Mouse (Mus musculus) layer of hippocampus, adult 2 months (tissue): Measurements from ENCODE around the gene Tbc1d22a. TPM values are rescaled to one million over a fixed set of nuclear protein-coding genes. Genes with fewer than 3 reads are reported as not detected.
A peak's percentile ranks its signal among the peaks of the same experiment; 100 is the strongest.

ENCODE experiments used
- DNase-seq, 2 experiments: peaks; one replicate each; pipeline ENCODE4 v3.0.0; 2022; ENCODE audit warnings: low spot score in 2 of 2
- H3K27ac ChIP-seq: fragments of 200-600 bp; 2 replicates; pipeline ENCODE4 v1.8.1; 2022
- H3K4me3 ChIP-seq: fragments of 200-600 bp; 2 replicates; pipeline ENCODE4 v1.8.1; 2022; ENCODE audit warnings: mild to moderate bottlenecking
- CTCF ChIP-seq: fragments of 200-600 bp; conservative IDR thresholded peaks from 2 replicates; pipeline ENCODE4 v1.8.1; 2022; ENCODE audit warnings: antibody characterized with exemption, mild to moderate bottlenecking, moderate library complexity
- total RNA-seq, 2 experiments: library from RNA; stranded (reverse); gene quantifications; 2 replicates each; pipeline ENCODE4 v1.2.3; 2021

The Tbc1d22a gene
- total RNA-seq, 2 experiments from 2014 or later: 33.2 to 34.7 TPM

DNA sequence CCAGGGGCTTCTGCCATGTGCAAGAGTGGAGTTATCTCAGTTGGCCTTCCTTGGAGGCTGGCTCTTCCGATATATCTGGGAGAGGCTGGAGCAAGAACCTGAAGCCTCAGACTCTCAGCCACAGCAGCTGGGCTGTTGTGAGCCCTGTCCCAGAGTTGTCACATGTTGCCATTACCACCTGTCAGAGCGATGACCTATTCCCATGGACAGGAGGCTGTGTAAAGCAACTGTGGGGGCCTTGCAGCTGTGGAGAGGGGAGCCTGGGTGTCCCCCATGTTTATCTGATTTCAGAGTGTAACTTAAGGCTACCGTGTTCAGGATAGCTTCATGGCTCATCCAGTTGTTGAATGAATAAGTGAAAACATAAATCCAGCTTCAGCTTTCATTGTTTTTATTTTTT, 50.1 kb downstream of the Tbc1d22a start:
- DNase-seq: no peak

GRCm38 (mm10) chr15:86264803-86265202, 50.5 kb downstream of the Tbc1d22a start:
- no peak overlapping the region for H3K4me3 ChIP-seq
- no peak for DNase-seq
- no peak for TF ChIP-seq CTCF
- H3K27ac ChIP-seq: peak overlapping the region; percentile 11

More for the DNA sequence above, 50.1 kb downstream of the Tbc1d22a start:
- Histone ChIP-seq H3K27ac (peak overlapping the region; percentile 11; the same call in 1 of the 2 replicates), H3K4me3 (no peak overlapping the region)
- no peak for TF ChIP-seq CTCF

DNA sequence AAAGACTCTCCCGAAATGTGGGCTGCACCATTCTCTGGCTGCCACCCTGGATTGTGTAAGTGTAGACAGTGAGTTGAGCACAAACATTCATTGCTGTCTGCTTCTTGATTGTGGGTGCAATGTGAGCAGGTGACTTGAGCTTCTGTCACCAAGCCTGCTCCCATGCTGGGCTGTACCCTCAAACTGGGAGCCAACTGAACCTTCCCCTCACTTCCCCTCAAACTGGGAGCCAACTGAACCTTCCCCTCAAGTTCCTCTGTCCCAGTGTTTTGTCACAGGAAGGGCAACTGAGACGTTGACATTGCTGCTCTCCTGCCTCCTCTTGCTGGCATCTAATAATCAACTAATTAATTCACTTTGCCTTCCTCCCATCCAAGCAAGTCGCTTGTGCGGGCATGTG, 52.7 kb downstream of the Tbc1d22a start:
- no peak for TF ChIP-seq CTCF
- DNase-seq: no peak
- H3K27ac ChIP-seq: no peak overlapping the region
- no peak overlapping the region for H3K4me3 ChIP-seq

DNA sequence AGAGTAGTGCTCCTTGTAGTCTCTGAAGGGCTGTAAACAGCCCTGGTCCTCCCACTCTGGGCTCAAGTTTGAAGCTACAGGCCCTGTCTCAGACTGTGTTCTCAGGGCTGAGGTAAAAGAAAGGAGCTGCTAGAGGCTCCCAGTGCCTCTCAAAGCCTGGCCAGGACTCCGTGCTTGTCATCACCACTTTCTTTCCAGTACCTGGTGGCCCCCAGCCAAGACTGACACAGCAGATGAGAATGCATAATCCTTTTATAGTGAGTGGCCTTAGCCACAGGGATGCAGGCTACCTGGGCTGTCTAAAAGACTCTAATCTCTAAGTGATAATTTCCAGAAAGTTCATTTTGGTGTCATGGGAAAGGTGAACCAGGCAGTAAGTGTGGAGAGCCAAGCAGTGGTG, 54.3 kb downstream of the Tbc1d22a start:
- no peak for DNase-seq
- H3K4me3 ChIP-seq: no peak overlapping the region
- no peak for TF ChIP-seq CTCF
- peak overlapping the region; percentile 74 for H3K27ac ChIP-seq

DNA sequence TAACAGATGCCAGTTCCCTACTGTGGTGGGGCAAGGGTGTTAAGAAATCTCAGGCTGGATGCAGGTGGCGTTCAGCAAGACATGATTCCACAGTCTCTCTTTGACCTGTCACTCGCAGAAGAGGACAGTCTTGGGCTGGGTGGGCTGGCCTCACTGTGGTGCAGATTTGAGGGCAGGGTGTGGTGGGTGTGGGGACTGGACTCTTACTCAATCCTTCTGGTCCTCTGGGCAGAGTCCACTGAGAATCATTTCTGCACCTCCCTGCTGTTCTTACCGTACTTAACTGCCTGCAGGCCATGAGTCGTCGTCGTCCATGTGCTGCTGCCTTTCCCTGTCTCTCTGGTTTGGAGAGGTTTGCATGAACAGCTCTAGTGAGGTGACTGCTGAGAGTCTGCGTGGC, 61.5 kb downstream of the Tbc1d22a start:
- no peak overlapping the region for H3K4me3 ChIP-seq
- no peak for DNase-seq

GRCm38 (mm10) chr15:86276538-86277264, 62.4 kb downstream of the Tbc1d22a start:
- peak overlapping the region; percentile 14; the same call in 1 of the 2 replicates for H3K4me3 ChIP-seq
- no peak for DNase-seq
- H3K27ac ChIP-seq: peak overlapping the region; percentile 97
- peak; percentile 60 for TF ChIP-seq CTCF

More for the DNA sequence above, 61.5 kb downstream of the Tbc1d22a start:
- TF ChIP-seq CTCF: no peak
- peak overlapping the region; percentile 97 for H3K27ac ChIP-seq

DNA sequence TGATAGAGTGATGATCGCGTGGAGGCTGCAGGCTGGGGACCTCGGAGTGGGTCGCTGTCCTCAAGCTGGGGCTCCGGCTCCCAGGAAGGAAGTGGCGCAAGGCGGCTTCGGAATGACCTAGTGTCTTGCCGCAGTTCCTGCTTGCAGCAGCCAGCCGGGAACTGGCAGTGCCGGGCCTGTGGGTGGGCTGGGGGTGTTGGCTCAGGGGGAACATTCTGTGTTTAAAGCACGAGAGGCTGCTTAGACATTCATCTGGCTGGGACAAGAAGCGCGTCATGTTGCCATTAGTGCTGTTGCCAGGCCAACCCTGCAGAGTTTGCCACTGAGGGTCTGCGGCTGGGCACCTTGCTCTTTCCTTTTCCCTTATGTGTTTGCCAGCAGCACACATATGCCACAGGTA, 63.2 kb downstream of the Tbc1d22a start:
- DNase-seq: peak; percentile 81 to 83
- TF ChIP-seq CTCF: no peak
- H3K27ac ChIP-seq: peak overlapping the region; percentile 97
- H3K4me3 ChIP-seq: peak overlapping the region; percentile 14; the same call in 1 of the 2 replicates

- DNase-seq: no peak
- H3K4me3 ChIP-seq: no peak overlapping the region
- peak; percentile 17 for TF ChIP-seq CTCF
- H3K27ac ChIP-seq: peak overlapping the region; percentile 90
These were observed 65.1 kb downstream of the Tbc1d22a start for GRCm38 (mm10) chr15:86279059-86279974.

DNA sequence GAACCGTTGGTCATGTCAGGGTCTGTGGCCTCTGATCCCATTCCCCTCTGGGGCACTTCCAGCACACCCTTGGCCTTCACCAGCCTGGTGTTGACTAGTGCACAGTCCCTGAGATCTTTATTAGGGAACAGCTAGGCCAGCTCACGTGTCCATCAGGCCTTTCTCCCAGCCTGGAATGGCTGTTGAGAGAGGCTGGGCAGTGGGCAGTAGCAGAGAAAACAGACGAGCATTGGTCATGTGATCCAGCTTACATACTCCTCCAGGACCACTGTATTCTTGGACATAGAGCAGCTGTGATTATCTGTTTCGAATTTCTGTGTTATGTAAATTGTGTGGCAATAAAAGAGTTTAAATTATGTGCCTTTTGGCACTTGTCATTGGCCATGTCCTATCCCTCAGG, 65.9 kb downstream of the Tbc1d22a start:
- peak overlapping the region; percentile 90 for H3K27ac ChIP-seq
- TF ChIP-seq CTCF: no peak
- no peak for DNase-seq
- H3K4me3 ChIP-seq: no peak overlapping the region

- no peak for DNase-seq
- no peak overlapping the region for H3K27ac ChIP-seq
- no peak for TF ChIP-seq CTCF
- H3K4me3 ChIP-seq: no peak overlapping the region
These were observed 69.0 kb downstream of the Tbc1d22a start for GRCm38 (mm10) chr15:86283238-86283637.

DNA sequence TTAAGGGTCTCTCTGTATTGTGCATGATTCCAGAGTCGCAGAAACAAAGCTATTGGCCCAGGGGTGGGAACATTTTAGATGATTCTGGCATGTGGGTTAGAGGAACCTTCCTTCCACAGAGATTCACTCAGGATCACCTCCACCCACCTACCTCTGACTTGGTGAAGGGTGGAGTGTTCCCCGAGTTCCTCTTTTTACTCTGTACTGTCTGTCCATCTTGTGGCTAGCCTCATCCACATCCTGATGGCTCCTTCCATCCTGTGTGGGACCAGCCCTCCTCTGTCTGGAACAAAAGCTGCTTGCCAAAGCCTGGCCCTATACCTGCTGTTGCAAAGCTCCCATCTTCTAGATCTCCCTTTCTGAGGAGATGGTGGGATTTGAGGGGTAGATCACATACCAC, 71.0 kb downstream of the Tbc1d22a start:
- TF ChIP-seq CTCF: no peak
- DNase-seq: no peak
- H3K27ac ChIP-seq: no peak overlapping the region
- H3K4me3 ChIP-seq: no peak overlapping the region

DNA sequence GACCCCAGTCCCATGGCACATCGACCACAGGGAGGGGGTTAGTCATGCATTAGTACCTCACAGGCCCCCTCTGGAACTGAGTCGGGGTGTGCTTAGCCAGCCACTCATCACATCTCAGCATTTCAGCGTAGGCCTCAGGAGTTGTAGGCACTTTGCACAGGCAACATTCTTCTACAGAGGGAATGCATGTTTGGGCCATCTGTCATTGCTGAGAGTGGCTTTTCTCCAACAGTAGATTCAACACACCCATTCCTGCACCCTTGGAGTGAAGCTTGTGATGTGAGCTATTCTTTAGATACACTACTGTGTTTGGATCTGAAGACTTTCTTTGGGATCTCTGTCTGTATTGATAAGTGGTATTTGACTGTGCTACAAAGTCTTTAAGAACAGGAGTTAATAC, 75.8 kb downstream of the Tbc1d22a start:
- no peak for TF ChIP-seq CTCF
- peak in 1 of 2 experiments; percentile 73 for DNase-seq
- no peak overlapping the region for H3K4me3 ChIP-seq
- H3K27ac ChIP-seq: peak overlapping the region; percentile 56

DNA sequence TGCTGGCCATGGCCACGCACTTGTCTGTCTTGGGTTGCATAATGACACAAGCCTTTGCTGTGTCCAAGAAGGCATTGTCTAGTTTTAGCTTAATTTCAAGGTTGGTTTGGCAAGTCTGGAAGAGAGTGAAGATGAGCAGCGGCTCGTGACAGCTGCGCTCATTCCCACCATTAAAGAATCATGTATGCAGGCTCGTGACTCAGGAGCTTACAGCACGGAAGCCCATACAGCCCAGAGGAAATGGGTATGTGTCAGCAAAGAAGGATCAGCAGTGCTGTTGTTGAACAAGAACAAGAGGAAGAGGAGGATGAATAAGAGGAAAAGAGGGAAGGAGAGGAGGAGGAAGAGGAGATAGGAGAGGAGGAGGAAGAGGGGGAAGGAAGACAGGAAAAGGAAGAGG, 78.0 kb downstream of the Tbc1d22a start:
- no peak overlapping the region for H3K4me3 ChIP-seq
- DNase-seq: no peak
- H3K27ac ChIP-seq: peak overlapping the region; percentile 66
- TF ChIP-seq CTCF: no peak
